Mouse (Mus musculus) spleen, adult 2 months (tissue): ENCODE data around the gene Hes3. TPM values are rescaled to one million over a fixed set of nuclear protein-coding genes. Genes with fewer than 3 reads are reported as not detected.

ENCODE experiments used
- DNase-seq, 2 experiments: peaks; one replicate each; pipeline versions ENCODE4 v3.0.0 to v3.0.0-alpha.2; 2012 to 2021; ENCODE audit warnings: low spot score in 2 of 2, low read depth in 1 of 2
- H3K27ac ChIP-seq: fragments of 200-500 bp; 2 replicates; pipeline ENCODE4 v1.5.1; 2012; ENCODE audit warnings: low read length, inconsistent platforms; ENCODE audit not compliant: insufficient read depth
- H3K27me3 ChIP-seq: fragments of 200-500 bp; 2 replicates; pipeline ENCODE4 v1.6.1; 2012; ENCODE audit warnings: mild to moderate bottlenecking, moderate library complexity, low read length, inconsistent platforms; ENCODE audit not compliant: control insufficient read depth, insufficient read depth
- H3K36me3 ChIP-seq: fragments of 200-500 bp; 2 replicates; pipeline ENCODE4 v1.6.1; 2012; ENCODE audit warnings: mild to moderate bottlenecking, low read length, inconsistent platforms; ENCODE audit not compliant: control insufficient read depth, insufficient read depth
- H3K4me1 ChIP-seq: fragments of 200-500 bp; 2 replicates; pipeline ENCODE4 v1.6.1; 2011; ENCODE audit warnings: inconsistent platforms; ENCODE audit not compliant: control insufficient read depth, insufficient read depth, insufficient read length
- H3K4me3 ChIP-seq: fragments of 200-500 bp; 2 replicates; pipeline ENCODE4 v1.5.1; 2011; ENCODE audit warnings: mild to moderate bottlenecking, inconsistent platforms; ENCODE audit not compliant: insufficient read depth, insufficient read length; ENCODE audit errors: extremely low read depth
- CTCF ChIP-seq: fragments of 200-500 bp; IDR thresholded peaks from 2 replicates; pipeline ENCODE4 v1.5.1; 2011; ENCODE audit warnings: mild to moderate bottlenecking, inconsistent platforms; ENCODE audit not compliant: insufficient read depth, insufficient read length, insufficient replicate concordance; ENCODE audit errors: extremely low read depth
- POLR2A ChIP-seq: fragments of 200-500 bp; IDR thresholded peaks from 2 replicates; pipeline ENCODE4 v1.6.1; 2011; ENCODE audit warnings: low read depth, low read length, inconsistent platforms
- WGBS: fragments of 180-500 bp; shearing (Covaris S2); methylation state at CpG from one replicate; pipeline ENCODE4 v1.1.7; 2018; 5-methylcytosine and 5-hydroxymethylcytosine counted together
- polyA plus RNA-seq: library from polyadenylated mRNA; depleted of rRNA; stranded (reverse); fragments of >200 nt; gene quantifications from 2 replicates; pipeline ENCODE4 v1.2.3, GENCODE M21; 2012

The Hes3 gene
- polyA plus RNA-seq, 1 experiment: 0.11 TPM

- no peak for DNase-seq
- H3K27ac ChIP-seq: no peak overlapping the region
- no peak overlapping the region for H3K4me3 ChIP-seq
- H3K4me1 ChIP-seq: peaks cover 6% of the 10 kb centered on the region
- TF ChIP-seq CTCF (no peak), POLR2A (no peak)
- no peaks in the 10 kb centered on the region for H3K36me3 ChIP-seq
- 61% methylated on average over 18 of the region's 18 CpGs for WGBS
- peaks cover 21% of the 10 kb centered on the region for H3K27me3 ChIP-seq
Measured at GRCm38 (mm10) chr4:152288398-152288945, 3.0 kb downstream of the Hes3 start.

DNA sequence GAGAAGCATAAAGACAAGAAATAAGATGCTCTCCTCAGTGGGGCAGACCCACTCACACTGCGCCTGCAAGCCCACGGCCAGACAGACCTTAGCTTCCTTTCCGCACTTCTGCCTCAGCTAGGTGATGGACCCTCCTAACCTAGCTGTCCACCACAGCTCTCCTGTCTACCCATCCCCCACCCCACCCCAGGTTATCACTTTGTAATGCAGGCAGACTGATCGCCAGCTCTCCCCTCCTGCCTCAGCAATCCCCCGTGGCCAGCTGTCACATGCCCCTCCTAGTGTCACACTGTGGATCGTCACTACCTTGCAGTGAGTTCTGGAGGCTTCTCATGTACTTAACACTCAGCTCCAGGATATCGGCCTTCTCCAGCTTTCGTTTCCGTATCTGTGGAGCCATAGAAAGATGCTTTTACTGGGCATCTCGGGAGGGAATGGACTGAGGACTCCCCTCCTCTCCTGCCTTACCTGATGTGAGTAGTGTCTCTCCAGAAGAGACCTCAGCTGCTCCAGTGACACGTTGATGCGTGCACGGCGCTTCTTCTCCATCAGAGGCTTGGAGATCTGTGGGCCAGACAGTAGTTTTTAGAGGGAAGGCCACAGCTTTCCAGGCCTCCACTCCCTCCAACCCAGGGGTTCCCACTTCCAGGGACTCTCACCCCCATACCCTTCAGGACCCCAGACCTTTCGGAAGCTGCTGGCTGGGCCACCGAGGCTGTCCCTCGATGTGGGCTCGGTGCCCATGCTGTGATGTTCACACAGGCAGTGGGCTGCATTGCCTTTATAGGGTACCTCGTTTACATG lies 3.9 kb downstream of the Hes3 start:
- no peaks in the 10 kb centered on the region for H3K36me3 ChIP-seq
- WGBS: 21% methylated on average over 19 of the region's 19 CpGs
- no peak for TF ChIP-seq CTCF
- no peak for TF ChIP-seq POLR2A
- H3K4me1 ChIP-seq: peaks cover 15% of the 10 kb centered on the region
- no peak for DNase-seq
- H3K27me3 ChIP-seq: peaks cover 28% of the 10 kb centered on the region
- no peak overlapping the region for H3K4me3 ChIP-seq
- H3K27ac ChIP-seq: no peak overlapping the region

GRCm38 (mm10) chr4:152286887-152287286 lies 4.6 kb downstream of the Hes3 start:
- Histone ChIP-seq H3K27ac (no peak overlapping the region), H3K4me3 (no peak overlapping the region), H3K4me1 (peaks cover 15% of the 10 kb centered on the region), H3K27me3 (peaks cover 24% of the 10 kb centered on the region), H3K36me3 (no peaks in the 10 kb centered on the region)
- DNase-seq: peak in 1 of 2 experiments; percentile 46
- TF ChIP-seq POLR2A: no peak
- TF ChIP-seq CTCF: no peak
- 8% methylated on average over 26 of the region's 26 CpGs for WGBS

GRCm38 (mm10) chr4:152286183-152286582 lies 5.3 kb downstream of the Hes3 start:
- TF ChIP-seq POLR2A (no peak), CTCF (no peak)
- Histone ChIP-seq H3K4me3 (no peak overlapping the region), H3K4me1 (peaks cover 15% of the 10 kb centered on the region), H3K36me3 (no peaks in the 10 kb centered on the region), H3K27me3 (peaks cover 23% of the 10 kb centered on the region), H3K27ac (no peak overlapping the region)
- no peak for DNase-seq
- WGBS: 12% methylated on average over 32 of the region's 32 CpGs

GRCm38 (mm10) chr4:152285505-152285904 lies 6.0 kb downstream of the Hes3 start:
- DNase-seq: peak in 1 of 2 experiments; percentile 45
- Histone ChIP-seq H3K27me3 (peaks cover 22% of the 10 kb centered on the region), H3K36me3 (no peaks in the 10 kb centered on the region), H3K27ac (no peak overlapping the region), H3K4me1 (peaks cover 15% of the 10 kb centered on the region), H3K4me3 (no peak overlapping the region)
- 5% methylated on average over 10 of the region's 10 CpGs for WGBS
- peak; percentile 79 for TF ChIP-seq CTCF
- no peak for TF ChIP-seq POLR2A

DNA sequence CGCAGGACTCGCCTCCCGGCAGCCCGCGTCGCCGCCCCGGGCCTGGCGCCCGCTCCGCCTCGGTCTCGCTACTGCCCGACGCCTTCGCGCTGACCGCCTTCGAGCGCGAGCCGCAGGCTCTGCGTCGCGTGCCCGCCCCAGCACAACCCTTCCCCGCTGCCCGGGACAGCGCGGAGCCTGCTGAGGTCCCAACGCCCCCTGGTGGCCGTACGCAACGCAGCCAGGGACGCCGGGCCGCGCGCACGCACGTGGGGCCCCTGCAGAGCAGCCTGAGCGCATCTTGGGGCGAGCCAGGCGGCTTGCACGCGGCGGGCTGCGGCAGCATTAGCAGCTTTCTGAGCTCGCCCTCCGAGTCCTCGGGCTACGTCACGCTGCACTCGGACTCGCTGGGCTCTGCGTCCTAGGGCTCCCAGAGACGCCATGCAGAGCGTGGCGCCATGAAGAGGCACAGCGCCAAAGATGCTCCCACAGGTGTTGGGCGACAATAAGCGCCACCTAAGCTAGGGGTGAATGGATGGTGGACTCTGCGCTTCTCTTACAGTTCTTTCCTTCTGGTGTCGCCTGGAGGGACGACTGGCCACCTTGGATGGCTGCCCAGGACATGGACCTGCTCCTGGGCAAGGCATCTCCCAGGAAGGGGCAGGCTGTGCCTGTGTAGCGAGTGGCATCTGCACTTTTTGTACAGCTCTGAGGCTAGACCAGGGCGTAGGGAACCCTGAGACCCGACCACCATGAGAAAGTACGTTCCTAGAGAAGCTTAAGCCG lies 8.1 kb downstream of the Hes3 start:
- Histone ChIP-seq H3K36me3 (no peaks in the 10 kb centered on the region), H3K27ac (no peak overlapping the region), H3K27me3 (peaks cover 15% of the 10 kb centered on the region), H3K4me3 (peak overlapping the region; percentile 37; the same call in 1 of the 2 replicates), H3K4me1 (peaks cover 11% of the 10 kb centered on the region)
- TF ChIP-seq POLR2A (no peak), CTCF (peak; percentile 81)
- WGBS: 7% methylated on average over 70 of the region's 70 CpGs
- DNase-seq: peak; percentile 52 to 79

- peaks cover 11% of the 10 kb centered on the region for H3K4me1 ChIP-seq
- H3K4me3 ChIP-seq: peak overlapping the region; percentile 37; the same call in 1 of the 2 replicates
- WGBS: 17% methylated on average over 33 of the region's 34 CpGs
- no peak for DNase-seq
- TF ChIP-seq POLR2A (no peak), CTCF (no peak)
- H3K36me3 ChIP-seq: no peaks in the 10 kb centered on the region
- H3K27ac ChIP-seq: no peak overlapping the region
- peaks cover 15% of the 10 kb centered on the region for H3K27me3 ChIP-seq
Measured at GRCm38 (mm10) chr4:152282721-152283120, 8.7 kb downstream of the Hes3 start.
